Comparison of ENCODE assay signal across 16 mouse cellular contexts in genomic region chr5:93308909-93309308, GRCm38 (mm10).
"Had no signal": no experiment of that assay in that cellular context is flagged by ENCODE, and none has a peak within 500 bp of the region (broad histone marks: within the 10 kb centered on the region; RNA-seq: fewer than 3 reads in every experiment).

No protein-coding gene starts in this region.

- H3K27me3 ChIP-seq: neural tube, embryonic 13.5 days; neural tube, embryonic 15.5 days; stomach, embryonic 15.5 days had no signal

- H3K9me3 ChIP-seq: neural tube, embryonic 13.5 days; neural tube, embryonic 15.5 days; stomach, embryonic 15.5 days had no signal

- H3K36me3 ChIP-seq: neural tube, embryonic 13.5 days; neural tube, embryonic 15.5 days; stomach, embryonic 15.5 days had no signal

- H3K4me2 ChIP-seq: neural tube, embryonic 13.5 days; neural tube, embryonic 15.5 days; stomach, embryonic 15.5 days had no signal

- H3K4me1 ChIP-seq: neural tube, embryonic 13.5 days; neural tube, embryonic 15.5 days; stomach, embryonic 15.5 days had no signal

- H3K4me3 ChIP-seq: neural tube, embryonic 13.5 days; neural tube, embryonic 15.5 days; stomach, embryonic 15.5 days had no signal

- H3K27ac ChIP-seq: neural tube, embryonic 13.5 days; neural tube, embryonic 15.5 days; stomach, embryonic 15.5 days; stomach, postnatal 0 days had no signal

- DNase-seq: retina, postnatal 1 day; right cerebral cortex, adult 18-20 months; right cerebral cortex, postnatal 14 days; right cerebral cortex, postnatal 25 days; right cerebral cortex, postnatal 4 days; spleen, adult 18-20 months; thymus, adult 18-20 months; thymus, adult 2 months; thymus, postnatal 14 days; thymus, postnatal 25 days; thymus, postnatal 36 days; thymus, postnatal 4 days had no signal

- H3K9ac ChIP-seq: neural tube, embryonic 13.5 days; neural tube, embryonic 15.5 days; stomach, embryonic 15.5 days had no signal
